17 mouse cellular contexts compared by ENCODE assay signal in genomic region chr8:104136277-104136676, GRCm38 (mm10).
"Had no signal": no experiment of that assay in that cellular context is flagged by ENCODE, and none has a peak within 500 bp of the region (broad histone marks: within the 10 kb centered on the region; RNA-seq: fewer than 3 reads in every experiment).

No protein-coding gene starts in this region.

- H3K27ac ChIP-seq: midbrain, embryonic 10.5 days; midbrain, embryonic 12.5 days; neural tube, embryonic 13.5 days; neural tube, embryonic 15.5 days had no signal

- H3K4me1 ChIP-seq: midbrain, embryonic 10.5 days; midbrain, embryonic 12.5 days; neural tube, embryonic 13.5 days; neural tube, embryonic 15.5 days had no signal

- H3K9ac ChIP-seq: lung, embryonic 14.5 days; midbrain, embryonic 12.5 days; neural tube, embryonic 13.5 days; neural tube, embryonic 15.5 days had no signal

- H3K9me3 ChIP-seq: midbrain, embryonic 10.5 days; midbrain, embryonic 12.5 days; neural tube, embryonic 13.5 days; neural tube, embryonic 15.5 days had no signal

- H3K36me3 ChIP-seq: midbrain, embryonic 10.5 days; midbrain, embryonic 12.5 days; neural tube, embryonic 13.5 days; neural tube, embryonic 15.5 days had no signal

- H3K4me2 ChIP-seq: lung, embryonic 14.5 days; midbrain, embryonic 12.5 days; neural tube, embryonic 13.5 days; neural tube, embryonic 15.5 days had no signal

- H3K27me3 ChIP-seq: midbrain, embryonic 12.5 days; neural tube, embryonic 13.5 days; neural tube, embryonic 15.5 days had no signal

- DNase-seq: lung, adult 18-20 months; lung, embryonic 14.5 days; lung, postnatal 10 days; lung, postnatal 4 days; midbrain, embryonic 14.5 days; retina, postnatal 1 day; right cerebral cortex, adult 18-20 months; right cerebral cortex, postnatal 25 days; right cerebral cortex, postnatal 4 days; spleen, adult 18-20 months; thymus, adult 18-20 months; thymus, postnatal 14 days; thymus, postnatal 36 days had no signal

- H3K4me3 ChIP-seq: midbrain, embryonic 10.5 days; midbrain, embryonic 12.5 days; neural tube, embryonic 13.5 days; neural tube, embryonic 15.5 days had no signal
